Mouse (Mus musculus) testis, adult 2 months (tissue): ENCODE results near the gene Elp5. TPM values are rescaled to one million over a fixed set of nuclear protein-coding genes. Genes with fewer than 3 reads are reported as not detected.

ENCODE experiments used
- H3K27ac ChIP-seq: fragments of 200-500 bp; 2 replicates; pipeline ENCODE4 v1.5.1; 2012; ENCODE audit warnings: low read depth, low read length; ENCODE audit not compliant: control insufficient read depth, insufficient read depth
- H3K27me3 ChIP-seq: fragments of 200-500 bp; 2 replicates; pipeline ENCODE4 v1.6.1; 2012; ENCODE audit warnings: mild to moderate bottlenecking, low read length, moderate library complexity; ENCODE audit not compliant: control insufficient read depth, insufficient read depth
- H3K36me3 ChIP-seq: fragments of 200-500 bp; 2 replicates; pipeline ENCODE4 v1.6.1; 2012; ENCODE audit warnings: mild to moderate bottlenecking, low read length; ENCODE audit not compliant: control insufficient read depth, insufficient read depth
- H3K4me1 ChIP-seq: fragments of 200-500 bp; 2 replicates; pipeline ENCODE4 v1.6.1; 2012; ENCODE audit warnings: low read length; ENCODE audit not compliant: control insufficient read depth, insufficient read depth
- H3K4me3 ChIP-seq: fragments of 200-500 bp; 2 replicates; pipeline ENCODE4 v1.5.1; 2012; ENCODE audit warnings: low read depth, mild to moderate bottlenecking, low read length, moderate library complexity, mixed read lengths; ENCODE audit not compliant: control insufficient read depth
- CTCF ChIP-seq: fragments of 200-500 bp; IDR thresholded peaks from 2 replicates; pipeline ENCODE4 v1.5.1; 2012; ENCODE audit warnings: low read depth, mild to moderate bottlenecking, inconsistent platforms, low read length, moderate library complexity; ENCODE audit not compliant: control insufficient read depth, insufficient read depth, insufficient replicate concordance
- POLR2A ChIP-seq: fragments of 200-500 bp; IDR thresholded peaks from 2 replicates; pipeline ENCODE4 v1.6.1; 2012; ENCODE audit warnings: low read depth, mild to moderate bottlenecking, inconsistent platforms, low read length, moderate library complexity; ENCODE audit not compliant: control insufficient read depth
- polyA plus RNA-seq: library from polyadenylated mRNA; depleted of rRNA; stranded (reverse); fragments of >200 nt; gene quantifications from 2 replicates; pipeline ENCODE4 v1.2.3, GENCODE M21; 2012

The Elp5 gene
- polyA plus RNA-seq, 1 experiment = 226 TPM

GRCm38 (mm10) chr11:70026689-70027088, 44.4 kb upstream of the Elp5 start:
- Histone ChIP-seq H3K4me3 (peak overlapping the region; percentile 44), H3K27ac (no peak overlapping the region), H3K36me3 (no peaks in the 10 kb centered on the region), H3K27me3 (no peaks in the 10 kb centered on the region), H3K4me1 (peaks cover 49% of the 10 kb centered on the region)
- no peak for TF ChIP-seq CTCF
- TF ChIP-seq POLR2A = no peak

- no peaks in the 10 kb centered on the region for H3K27me3 ChIP-seq
- peaks cover 44% of the 10 kb centered on the region for H3K4me1 ChIP-seq
- no peak for TF ChIP-seq CTCF
- no peak for TF ChIP-seq POLR2A
- peak overlapping the region; percentile 0; the same call in 1 of the 2 replicates for H3K4me3 ChIP-seq
- H3K27ac ChIP-seq = no peak overlapping the region
- no peaks in the 10 kb centered on the region for H3K36me3 ChIP-seq
Measured at GRCm38 (mm10) chr11:70024151-70024514, 41.8 kb upstream of the Elp5 start.

GRCm38 (mm10) chr11:70023481-70024150, 41.3 kb upstream of the Elp5 start:
- Histone ChIP-seq H3K27ac (no peak overlapping the region), H3K4me3 (peak overlapping the region; percentile 39), H3K4me1 (peaks cover 43% of the 10 kb centered on the region), H3K36me3 (no peaks in the 10 kb centered on the region), H3K27me3 (no peaks in the 10 kb centered on the region)
- TF ChIP-seq CTCF (no peak), POLR2A (no peak)

GRCm38 (mm10) chr11:70021264-70022132, 39.2 kb upstream of the Elp5 start:
- TF ChIP-seq CTCF (no peak), POLR2A (no peak; the same call in 1 of the 2 replicates)
- Histone ChIP-seq H3K27me3 (no peaks in the 10 kb centered on the region), H3K4me3 (peak overlapping the region; percentile 87), H3K4me1 (peaks cover 29% of the 10 kb centered on the region), H3K27ac (peak overlapping the region; percentile 52; the same call in 1 of the 2 replicates), H3K36me3 (no peaks in the 10 kb centered on the region)

- H3K36me3 ChIP-seq = no peaks in the 10 kb centered on the region
- H3K4me3 ChIP-seq = peak overlapping the region; percentile 87
- no peak for TF ChIP-seq POLR2A
- TF ChIP-seq CTCF = peak; percentile 21; the same call in 1 of the 2 replicates
- no peak overlapping the region; the same call in 1 of the 2 replicates for H3K27ac ChIP-seq
- peaks cover 25% of the 10 kb centered on the region for H3K4me1 ChIP-seq
- no peaks in the 10 kb centered on the region for H3K27me3 ChIP-seq
Measured at GRCm38 (mm10) chr11:70020731-70021263, 38.5 kb upstream of the Elp5 start.

- no peak for TF ChIP-seq CTCF
- TF ChIP-seq POLR2A = no peak
- Histone ChIP-seq H3K27ac (no peak overlapping the region), H3K4me3 (no peak overlapping the region), H3K4me1 (peaks cover 26% of the 10 kb centered on the region), H3K36me3 (no peaks in the 10 kb centered on the region), H3K27me3 (no peaks in the 10 kb centered on the region)
Measured at GRCm38 (mm10) chr11:70020022-70020631, 37.8 kb upstream of the Elp5 start.
